Mouse (Mus musculus) embryonic facial prominence, embryonic 11.5 days (tissue): ENCODE data around the gene A430078G23Rik. TPM values are rescaled to one million over a fixed set of nuclear protein-coding genes. Genes with fewer than 3 reads are reported as not detected.

Source experiments
- ATAC-seq: fragments of 200-750 bp; cut with Nextera tagmentation; replicated peaks from 2 replicates; pipeline ENCODE4 v1.8.0; 2017; ENCODE audit warnings: low read depth; ENCODE audit not compliant: insufficient number of reproducible peaks, low FRiP score, low TSS enrichment
- DNase-seq: peaks from one replicate; pipeline ENCODE4 v3.0.0-alpha.2; 2015; ENCODE audit warnings: low spot score
- H3K27ac ChIP-seq: fragments of 300-500 bp; sonication (generic); replicated peaks from 2 replicates; pipeline ENCODE4 v1.5.1; 2014; ENCODE audit warnings: mild to moderate bottlenecking, low read depth, low read length, control low read depth
- H3K27me3 ChIP-seq: fragments of 300-500 bp; sonication (generic); 2 replicates; pipeline ENCODE4 v1.6.1; 2014; ENCODE audit warnings: mild to moderate bottlenecking, low read length, moderate library complexity, mixed read lengths; ENCODE audit not compliant: control insufficient read depth, insufficient read depth
- H3K36me3 ChIP-seq: fragments of 300-500 bp; sonication (generic); replicated peaks from 2 replicates; pipeline ENCODE4 v1.6.1; 2014; ENCODE audit warnings: low read depth, mild to moderate bottlenecking, low read length, moderate library complexity, mixed read lengths; ENCODE audit not compliant: control insufficient read depth, insufficient read depth
- H3K4me1 ChIP-seq: fragments of 300-500 bp; sonication (generic); 2 replicates; pipeline ENCODE4 v1.6.1; 2014; ENCODE audit warnings: low read length, mixed read lengths; ENCODE audit not compliant: control insufficient read depth, insufficient read depth
- H3K4me2 ChIP-seq: fragments of 300-500 bp; sonication (generic); 2 replicates; pipeline ENCODE4 v1.6.1; 2014; ENCODE audit warnings: low read depth, mild to moderate bottlenecking, control low read depth, low read length, moderate library complexity
- H3K4me3 ChIP-seq: fragments of 300-500 bp; sonication (generic); 2 replicates; pipeline ENCODE4 v1.5.1; 2014; ENCODE audit warnings: low read depth, low read length, control low read depth
- H3K9ac ChIP-seq: fragments of 300-500 bp; sonication (generic); replicated peaks from 2 replicates; pipeline ENCODE4 v1.6.1; 2014; ENCODE audit warnings: mild to moderate bottlenecking, control low read depth, low read length
- H3K9me3 ChIP-seq: fragments of 300-500 bp; sonication (generic); replicated peaks from 2 replicates; pipeline ENCODE4 v1.6.1; 2016; ENCODE audit warnings: mild to moderate bottlenecking, low read length, inconsistent platforms, mixed read lengths; ENCODE audit not compliant: control insufficient read depth
- WGBS: fragments of 180-500 bp; shearing (Covaris S2); extraction: QIAGEN DNeasy Blood & Tissue Kit; methylation state at CpG from one replicate; pipeline ENCODE4 v1.1.7; 2014; 5-methylcytosine and 5-hydroxymethylcytosine counted together
- polyA plus RNA-seq: library from polyadenylated mRNA; unstranded; fragments of >200 nt; fragmentation: Nextera tagmentation; extraction: Ambion mirVana; gene quantifications from 2 replicates; pipeline ENCODE4 v1.2.1, GENCODE M21; 2014

A430078G23Rik gene
- polyA plus RNA-seq, 1 experiment from 2014 or later: not detected

DNA sequence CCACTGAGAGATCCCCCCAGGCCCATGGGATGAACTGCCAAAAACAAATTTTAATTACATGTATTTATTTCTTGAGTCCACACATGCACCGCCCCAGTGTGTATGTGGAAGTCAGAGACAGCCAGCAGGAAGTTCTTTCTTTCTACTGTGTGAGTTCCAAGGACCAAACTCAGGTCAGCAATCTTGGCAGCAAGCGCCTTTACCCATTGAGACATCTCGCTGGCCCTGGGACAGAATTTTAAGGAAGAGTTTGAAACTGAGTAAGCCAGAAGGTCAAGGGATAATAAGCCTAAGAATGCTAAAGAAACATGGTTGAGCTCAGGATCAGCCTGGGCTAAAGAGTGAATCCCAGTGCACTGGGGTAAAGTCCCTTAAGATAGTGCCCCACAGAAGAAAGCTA, 44.4 kb downstream of the A430078G23Rik start:
- no peak overlapping the region for H3K4me3 ChIP-seq
- no peak for DNase-seq
- H3K27ac ChIP-seq: no peak overlapping the region
- no peak for ATAC-seq
- no peak overlapping the region for H3K4me2 ChIP-seq
- no peaks in the 10 kb centered on the region; the same call in 1 of the 2 replicates for H3K36me3 ChIP-seq
- H3K9me3 ChIP-seq: no peaks in the 10 kb centered on the region
- H3K4me1 ChIP-seq: no peaks in the 10 kb centered on the region
- no peaks in the 10 kb centered on the region for H3K27me3 ChIP-seq
- WGBS: 89% methylated on average over 3 of the region's 3 CpGs
- no peak overlapping the region for H3K9ac ChIP-seq

DNA sequence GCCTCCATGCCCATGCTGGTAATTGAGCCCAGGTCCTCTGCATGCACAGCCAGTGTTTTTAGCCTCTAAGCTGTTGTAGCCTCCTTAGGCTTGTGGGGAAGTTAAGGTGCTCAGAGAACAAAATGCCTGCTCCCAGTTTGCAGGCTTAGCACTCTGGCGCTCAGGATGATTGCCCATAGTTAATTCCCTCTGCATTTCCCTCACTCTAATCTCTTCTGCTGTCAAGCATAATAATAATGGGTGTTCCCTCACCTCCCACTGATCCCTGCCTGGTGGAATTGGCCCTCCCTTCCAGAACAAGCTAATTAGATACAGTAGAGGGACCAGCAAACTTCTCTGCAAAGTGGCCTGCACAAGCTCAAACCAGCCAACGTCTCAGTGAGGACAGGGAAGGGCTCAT, 47.3 kb downstream of the A430078G23Rik start:
- H3K4me1 ChIP-seq: no peaks in the 10 kb centered on the region
- no peaks in the 10 kb centered on the region for H3K9me3 ChIP-seq
- H3K4me3 ChIP-seq: no peak overlapping the region
- ATAC-seq (no peak), DNase-seq (no peak)
- 36% methylated on average over 2 of the region's 2 CpGs for WGBS
- H3K9ac ChIP-seq: no peak overlapping the region
- no peaks in the 10 kb centered on the region; the same call in 1 of the 2 replicates for H3K36me3 ChIP-seq
- H3K27me3 ChIP-seq: no peaks in the 10 kb centered on the region
- H3K4me2 ChIP-seq: no peak overlapping the region
- H3K27ac ChIP-seq: no peak overlapping the region

DNA sequence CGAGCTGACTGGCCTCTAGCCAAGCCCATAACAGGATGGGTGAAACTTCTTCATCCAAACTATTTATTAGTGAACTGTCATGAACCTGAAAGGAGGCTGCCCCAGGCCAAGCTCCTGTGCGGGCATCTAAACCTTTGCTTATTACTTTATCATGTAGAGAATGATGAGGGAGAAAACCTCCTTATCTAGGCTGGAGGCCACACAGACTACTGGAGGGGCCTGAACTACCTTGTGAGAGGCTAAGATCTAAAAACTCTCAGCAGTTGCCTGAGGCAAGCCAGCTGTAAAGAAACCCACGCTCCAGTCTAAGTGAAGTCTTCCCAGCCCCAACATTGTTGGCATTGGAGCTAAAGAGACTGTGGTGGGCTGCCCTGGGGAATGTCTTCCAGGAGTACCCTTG, 54.2 kb downstream of the A430078G23Rik start:
- H3K4me1 ChIP-seq: no peaks in the 10 kb centered on the region
- no peaks in the 10 kb centered on the region for H3K9me3 ChIP-seq
- H3K4me2 ChIP-seq: no peak overlapping the region
- no peak overlapping the region for H3K9ac ChIP-seq
- H3K27me3 ChIP-seq: no peaks in the 10 kb centered on the region
- no peak overlapping the region for H3K4me3 ChIP-seq
- WGBS: 90% methylated on average over 3 of the region's 3 CpGs
- no peaks in the 10 kb centered on the region; the same call in 1 of the 2 replicates for H3K36me3 ChIP-seq
- DNase-seq: no peak
- H3K27ac ChIP-seq: no peak overlapping the region
- ATAC-seq: no peak

DNA sequence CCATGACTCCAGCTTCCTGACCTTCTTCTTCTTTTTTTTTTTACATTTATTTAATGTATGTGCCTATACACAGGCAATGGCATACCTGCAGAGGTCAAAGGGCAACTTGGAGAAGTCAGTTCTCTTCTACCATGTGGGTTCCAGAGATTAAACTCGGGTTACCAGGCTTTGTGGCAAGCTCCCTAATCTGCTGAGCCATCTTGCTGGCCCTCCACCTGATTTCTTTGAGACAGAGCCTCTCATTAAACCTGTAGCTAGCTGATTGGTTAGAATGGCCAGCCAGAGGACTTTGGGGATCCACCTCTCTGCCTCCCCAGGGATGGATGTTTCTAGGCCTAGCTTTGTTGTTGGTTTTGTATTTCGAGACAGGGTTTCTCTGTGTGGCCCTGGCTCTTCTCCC, 57.9 kb downstream of the A430078G23Rik start:
- Histone ChIP-seq H3K27ac (no peak overlapping the region), H3K27me3 (no peaks in the 10 kb centered on the region), H3K9ac (no peak overlapping the region), H3K4me3 (no peak overlapping the region), H3K9me3 (no peaks in the 10 kb centered on the region), H3K4me2 (no peak overlapping the region), H3K36me3 (no peaks in the 10 kb centered on the region), H3K4me1 (no peaks in the 10 kb centered on the region)
- WGBS: 75% methylated on average over 2 of the region's 2 CpGs
- DNase-seq: no peak
- no peak for ATAC-seq

DNA sequence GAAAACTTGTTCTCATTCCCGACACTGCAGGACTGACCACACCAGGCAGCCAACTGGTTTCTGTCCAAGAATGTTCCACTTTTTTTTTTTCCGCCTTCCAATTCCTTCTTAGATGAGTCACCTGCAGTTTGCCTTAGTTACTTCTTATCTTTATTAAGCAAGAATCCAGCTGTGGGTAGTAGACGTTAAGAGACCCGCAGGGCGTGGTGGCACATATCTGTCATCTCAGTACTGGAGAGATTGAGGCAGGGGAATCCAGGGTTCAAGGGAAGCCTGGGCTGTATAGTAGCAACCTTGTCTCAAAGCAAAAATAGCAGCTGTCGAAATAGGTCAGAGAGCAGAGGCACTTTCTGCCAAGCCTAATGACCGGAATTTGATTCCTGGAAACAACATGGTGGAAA, 58.7 kb downstream of the A430078G23Rik start:
- H3K36me3 ChIP-seq: no peaks in the 10 kb centered on the region
- no peak overlapping the region for H3K4me3 ChIP-seq
- H3K4me2 ChIP-seq: no peak overlapping the region
- no peak for ATAC-seq
- WGBS: 83% methylated on average over 7 of the region's 7 CpGs
- H3K4me1 ChIP-seq: no peaks in the 10 kb centered on the region
- DNase-seq: no peak
- no peaks in the 10 kb centered on the region for H3K9me3 ChIP-seq
- H3K27me3 ChIP-seq: no peaks in the 10 kb centered on the region
- no peak overlapping the region for H3K9ac ChIP-seq
- H3K27ac ChIP-seq: no peak overlapping the region

DNA sequence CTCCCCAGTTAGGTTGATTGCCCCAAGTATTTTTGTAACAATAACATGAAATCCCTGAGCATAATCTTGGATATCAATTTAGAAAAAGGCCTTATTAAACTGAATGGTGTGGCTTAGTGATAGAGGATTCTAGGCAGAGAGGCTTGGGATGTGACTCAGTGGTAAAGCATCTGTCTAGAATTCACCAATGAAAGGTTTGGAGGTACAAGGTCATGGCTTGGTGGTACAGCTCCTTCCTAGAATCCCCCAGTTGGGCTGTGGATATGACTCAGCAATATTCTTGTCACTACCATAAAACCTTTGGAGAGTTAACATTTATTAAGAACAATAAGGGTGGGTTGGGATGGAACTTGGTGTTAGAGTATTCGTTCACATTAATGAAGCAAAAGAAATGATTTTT, 59.6 kb downstream of the A430078G23Rik start:
- 93% methylated on average over 1 of the region's 1 CpGs for WGBS
- peaks cover 4% of the 10 kb centered on the region for H3K4me1 ChIP-seq
- DNase-seq (no peak), ATAC-seq (no peak)
- H3K36me3 ChIP-seq: no peaks in the 10 kb centered on the region
- H3K9me3 ChIP-seq: no peaks in the 10 kb centered on the region
- H3K4me2 ChIP-seq: no peak overlapping the region
- H3K4me3 ChIP-seq: no peak overlapping the region
- H3K27ac ChIP-seq: no peak overlapping the region
- H3K27me3 ChIP-seq: no peaks in the 10 kb centered on the region
- no peak overlapping the region for H3K9ac ChIP-seq

DNA sequence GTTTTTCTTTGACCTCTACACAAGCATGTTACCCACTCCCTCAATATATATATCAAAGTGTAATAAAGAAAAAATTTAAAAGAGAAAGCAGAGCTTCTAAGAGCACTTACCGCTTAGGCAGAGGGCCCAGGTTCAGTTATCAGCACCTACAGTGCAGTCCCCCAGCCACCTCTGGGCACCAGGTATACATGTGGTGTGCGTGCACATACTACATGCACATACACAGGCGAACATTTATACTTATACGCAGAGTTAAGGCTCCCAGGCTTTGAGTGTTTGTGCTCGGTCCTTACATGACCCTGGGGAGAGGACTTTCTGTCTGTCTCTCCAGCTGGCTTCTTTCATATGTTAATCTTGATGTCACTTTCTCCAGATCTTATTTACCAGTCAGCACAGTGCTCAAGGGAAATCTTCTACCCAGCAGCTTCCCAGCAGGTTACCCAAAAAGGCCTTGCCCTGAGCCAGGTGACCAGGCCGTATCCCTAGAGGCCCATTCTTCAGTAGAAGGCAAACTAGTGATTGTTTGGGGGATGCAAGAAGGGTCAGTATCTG, 61.5 kb downstream of the A430078G23Rik start:
- DNase-seq: no peak
- H3K4me2 ChIP-seq: no peak overlapping the region
- H3K4me1 ChIP-seq: peaks cover 4% of the 10 kb centered on the region
- no peaks in the 10 kb centered on the region for H3K9me3 ChIP-seq
- 52% methylated on average over 6 of the region's 6 CpGs for WGBS
- no peak overlapping the region for H3K4me3 ChIP-seq
- no peak overlapping the region for H3K9ac ChIP-seq
- H3K27me3 ChIP-seq: no peaks in the 10 kb centered on the region
- H3K36me3 ChIP-seq: no peaks in the 10 kb centered on the region
- no peak overlapping the region for H3K27ac ChIP-seq
- ATAC-seq: no peak

DNA sequence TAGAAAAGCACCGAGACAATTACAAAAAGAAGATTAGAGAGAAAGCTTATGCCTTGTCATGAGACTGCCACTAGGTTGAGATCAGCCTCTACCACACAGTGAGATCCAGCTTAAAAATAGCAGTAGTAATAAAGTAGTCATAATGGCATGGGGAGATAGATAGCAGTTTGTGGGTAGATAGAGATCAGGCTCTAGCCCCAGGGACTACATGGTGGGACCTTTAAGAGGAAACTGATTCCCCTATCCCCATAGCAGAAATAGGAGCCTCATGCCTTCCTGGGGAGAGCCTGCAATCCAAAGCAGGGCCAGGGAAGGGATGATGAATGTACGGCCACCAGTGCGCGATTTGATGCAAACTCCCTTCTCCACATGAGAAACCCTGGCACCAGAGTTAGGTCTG, 62.0 kb downstream of the A430078G23Rik start:
- no peak overlapping the region for H3K27ac ChIP-seq
- H3K9me3 ChIP-seq: no peaks in the 10 kb centered on the region
- WGBS: 66% methylated on average over 4 of the region's 4 CpGs
- H3K4me1 ChIP-seq: peaks cover 4% of the 10 kb centered on the region
- H3K27me3 ChIP-seq: no peaks in the 10 kb centered on the region
- no peak for ATAC-seq
- no peak overlapping the region; the same call in 1 of the 2 replicates for H3K4me2 ChIP-seq
- no peak overlapping the region for H3K9ac ChIP-seq
- no peaks in the 10 kb centered on the region for H3K36me3 ChIP-seq
- H3K4me3 ChIP-seq: no peak overlapping the region
- DNase-seq: no peak
